Mouse (Mus musculus) heart, postnatal 0 days (tissue): Measurements from ENCODE around the gene Ptpn1.

ENCODE experiments used
- CTCF ChIP-seq: IDR thresholded peaks from 2 replicates; pipeline ENCODE4 v1.5.1; 2016; ENCODE audit warnings: antibody characterized with exemption, control low read depth, low read depth
- EP300 ChIP-seq: IDR thresholded peaks from 2 replicates; pipeline ENCODE4 v1.6.1; 2016; ENCODE audit warnings: antibody characterized with exemption, low read depth

DNA sequence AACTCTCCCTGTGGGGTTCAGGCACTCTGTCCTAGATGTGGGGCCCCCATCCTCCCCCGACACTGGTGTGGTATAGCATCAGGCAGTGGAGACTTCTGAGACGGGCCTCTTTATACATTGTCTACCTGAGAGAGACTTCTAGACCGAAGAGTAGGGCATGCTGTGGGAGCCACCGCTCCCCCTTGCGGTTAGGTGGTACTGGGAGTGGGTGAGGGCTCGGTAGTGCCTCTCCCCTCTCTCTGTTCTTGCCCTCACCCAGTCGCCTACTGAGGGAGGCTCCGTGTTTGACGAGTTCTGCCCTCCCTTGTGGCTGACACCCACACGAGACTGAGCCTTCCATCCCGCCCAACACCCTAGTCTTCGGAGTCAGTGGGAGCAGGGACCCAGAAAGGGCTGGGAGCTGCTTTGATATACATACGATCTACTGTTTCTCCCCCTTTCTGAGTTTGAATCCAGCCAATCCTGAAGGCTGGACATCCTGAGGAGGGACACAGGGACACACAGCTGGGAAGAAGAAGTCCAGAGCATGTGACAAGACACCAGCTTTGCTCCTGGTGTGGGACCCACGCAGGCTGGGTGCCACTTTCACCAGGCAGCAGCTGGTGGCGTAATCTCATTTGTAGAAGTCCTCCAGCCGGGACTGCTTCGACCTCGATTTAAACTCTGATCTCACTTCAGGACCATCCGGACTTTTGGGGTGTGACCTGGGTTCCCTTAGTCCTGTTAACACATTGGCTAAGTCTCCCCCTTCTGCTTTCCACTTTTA lies 64.2 kb downstream of the Ptpn1 start:
- TF ChIP-seq EP300 = no peak
- no peak for TF ChIP-seq CTCF
